Mouse (Mus musculus): ENCODE results near the gene Gpc6.

DNA sequence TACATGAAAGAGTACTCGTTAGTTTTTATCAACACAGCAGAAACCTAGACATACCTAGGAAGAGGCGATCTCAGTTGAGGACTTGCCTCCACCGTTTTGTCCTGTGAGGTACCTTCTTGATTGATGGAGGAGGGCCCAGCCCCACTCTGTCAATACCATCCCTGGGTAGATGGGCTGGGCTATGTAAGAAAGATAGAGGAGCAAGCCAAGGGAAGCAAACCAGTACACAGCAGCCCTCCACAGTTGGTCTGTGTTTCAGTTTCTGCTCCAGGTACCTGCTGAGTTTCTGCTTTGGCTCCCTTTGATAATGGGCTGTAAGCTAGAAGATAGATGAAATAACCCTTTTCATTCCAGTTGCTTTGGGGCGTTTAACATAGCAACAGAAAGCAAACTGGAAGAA lies 916.1 kb downstream of the Gpc6 start:
- TF ChIP-seq CTCF (IDR thresholded peaks at IDR 0.05; ENCODE audit: borderline replicate concordance, insufficient read depth, low read length), result no peak
- TF ChIP-seq POLR2A (IDR thresholded peaks at IDR 0.05; ENCODE audit: low read depth, low read length), result no peak
